Mouse (Mus musculus) ES-Bruce4 (cell line): ENCODE data around the gene Dppa5a. TPM values are rescaled to one million over a fixed set of nuclear protein-coding genes. Genes with fewer than 3 reads are reported as not detected.

Source experiments
- H3K27ac ChIP-seq: 2 replicates; pipeline ENCODE4 v1.5.1; 2012; ENCODE audit warnings: low read length, inconsistent platforms; ENCODE audit not compliant: insufficient read depth
- H3K27me3 ChIP-seq: 2 replicates; pipeline ENCODE4 v1.6.1; 2012; ENCODE audit warnings: mild to moderate bottlenecking, low read length, inconsistent platforms; ENCODE audit not compliant: control insufficient read depth, poor library complexity, insufficient read depth, severe bottlenecking
- H3K36me3 ChIP-seq: 2 replicates; pipeline ENCODE4 v1.6.1; 2012; ENCODE audit warnings: inconsistent platforms, mild to moderate bottlenecking, low read length, moderate library complexity; ENCODE audit not compliant: control insufficient read depth, poor library complexity, insufficient read depth, severe bottlenecking
- H3K4me1 ChIP-seq: one replicate; pipeline ENCODE4 v1.8.1; 2011; ENCODE audit warnings: low read length; ENCODE audit not compliant: control insufficient read depth, insufficient read depth
- H3K4me3 ChIP-seq: 2 replicates; pipeline ENCODE4 v1.5.1; 2011; ENCODE audit warnings: low read depth, mild to moderate bottlenecking, low read length
- H3K9ac ChIP-seq: 2 replicates; pipeline ENCODE4 v1.6.1; 2012; ENCODE audit warnings: low read depth, mild to moderate bottlenecking, inconsistent platforms; ENCODE audit not compliant: poor library complexity, severe bottlenecking
- H3K9me3 ChIP-seq: replicated peaks from 2 replicates; pipeline ENCODE4 v1.6.1; 2012; ENCODE audit warnings: mild to moderate bottlenecking, low read length, inconsistent platforms; ENCODE audit not compliant: control insufficient read depth, poor library complexity, insufficient read depth, severe bottlenecking
- CTCF ChIP-seq: IDR thresholded peaks from one replicate; pipeline ENCODE4 v1.8.1; 2011; ENCODE audit warnings: low read depth, low read length
- EP300 ChIP-seq: IDR thresholded peaks from 2 replicates; pipeline ENCODE4 v1.6.1; 2011; ENCODE audit warnings: low read depth, low read length; ENCODE audit not compliant: insufficient read depth
- POLR2A ChIP-seq: IDR thresholded peaks from one replicate; pipeline ENCODE4 v1.8.1; 2011; ENCODE audit warnings: low read length; ENCODE audit not compliant: insufficient read depth
- polyA plus RNA-seq: library from polyadenylated mRNA; stranded (reverse); fragments of >200 nt; gene quantifications from 2 replicates; pipeline ENCODE4 v1.2.4, GENCODE M21; 2011; ENCODE audit warnings: low read depth; ENCODE audit not compliant: missing spikeins, insufficient read depth, insufficient read length

Gene Dppa5a
- polyA plus RNA-seq, 1 experiment = 5,317 TPM

DNA sequence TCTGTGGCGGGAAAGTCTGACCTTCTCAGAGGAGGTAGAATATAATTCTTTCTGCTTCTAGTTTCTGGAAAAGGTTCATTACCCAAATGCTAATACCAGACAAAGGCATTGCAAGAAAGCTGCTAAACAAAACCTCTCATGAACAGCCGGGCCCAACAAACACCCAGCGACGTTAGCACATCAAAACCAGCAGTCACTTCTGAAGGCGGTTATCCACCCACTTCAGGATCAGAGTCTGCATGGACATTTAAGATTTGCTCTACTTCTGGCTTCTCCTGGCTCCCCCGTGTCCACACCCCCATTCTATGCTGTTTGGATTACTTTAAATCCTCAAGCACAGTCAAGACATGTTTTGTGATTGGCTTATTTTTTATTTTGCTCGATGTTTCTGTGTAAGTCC is 26.6 kb upstream of the Dppa5a start:
- Histone ChIP-seq H3K4me1 (peaks cover 2% of the 10 kb centered on the region), H3K36me3 (no peaks in the 10 kb centered on the region), H3K9ac (no peak overlapping the region), H3K27ac (no peak overlapping the region), H3K4me3 (no peak overlapping the region), H3K9me3 (no peaks in the 10 kb centered on the region), H3K27me3 (peaks cover 5% of the 10 kb centered on the region; the same call in 1 of the 2 replicates)
- TF ChIP-seq EP300 = no peak
- TF ChIP-seq POLR2A = no peak
- TF ChIP-seq CTCF = no peak

DNA sequence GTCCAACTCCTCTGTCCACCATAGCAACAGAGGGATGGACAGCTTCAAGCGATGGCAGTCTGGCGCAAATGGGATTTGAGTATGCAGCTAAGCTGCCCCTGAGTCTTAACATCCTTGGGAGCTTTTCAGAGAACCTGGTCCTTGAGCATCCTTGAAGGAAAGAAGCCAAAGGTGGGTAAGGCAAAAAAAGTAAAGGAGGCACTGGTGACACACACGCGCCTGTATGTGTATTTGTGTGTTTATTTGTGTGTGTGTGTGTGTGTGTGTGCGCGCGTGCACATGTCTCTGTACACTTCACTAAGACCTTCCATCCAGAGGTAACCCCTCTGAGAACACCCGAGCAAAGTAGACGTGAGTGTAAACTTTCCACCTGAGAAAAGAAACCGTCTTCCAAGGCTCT is 25.8 kb upstream of the Dppa5a start:
- no peak overlapping the region for H3K9ac ChIP-seq
- no peaks in the 10 kb centered on the region for H3K36me3 ChIP-seq
- peaks cover 2% of the 10 kb centered on the region for H3K4me1 ChIP-seq
- TF ChIP-seq POLR2A (no peak), CTCF (no peak), EP300 (no peak)
- peaks cover 5% of the 10 kb centered on the region; the same call in 1 of the 2 replicates for H3K27me3 ChIP-seq
- no peaks in the 10 kb centered on the region for H3K9me3 ChIP-seq
- no peak overlapping the region for H3K27ac ChIP-seq
- no peak overlapping the region for H3K4me3 ChIP-seq

DNA sequence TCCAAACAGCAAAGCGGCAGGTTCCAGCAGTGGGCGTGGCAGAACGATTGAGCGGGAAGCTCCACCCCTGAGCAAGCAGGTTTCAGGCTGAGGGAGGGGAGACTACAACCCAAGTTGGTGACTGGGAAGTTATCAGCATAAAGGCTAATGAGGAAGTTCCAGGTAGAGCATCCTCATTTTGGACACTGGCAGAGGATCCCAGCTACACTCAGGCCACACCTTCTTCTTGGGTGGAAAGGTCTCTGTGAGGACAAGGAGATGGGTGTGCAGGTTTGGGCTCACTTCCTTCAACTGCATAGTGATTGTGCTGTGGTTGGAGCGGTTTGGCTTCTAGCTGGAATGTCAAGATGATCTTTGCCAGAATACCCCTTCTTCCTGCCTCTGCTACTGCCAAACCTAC is 22.0 kb upstream of the Dppa5a start:
- Histone ChIP-seq H3K27me3 (peaks cover 5% of the 10 kb centered on the region; the same call in 1 of the 2 replicates), H3K9me3 (no peaks in the 10 kb centered on the region), H3K4me3 (no peak overlapping the region), H3K27ac (no peak overlapping the region), H3K4me1 (peaks cover 2% of the 10 kb centered on the region), H3K9ac (no peak overlapping the region), H3K36me3 (no peaks in the 10 kb centered on the region)
- TF ChIP-seq EP300 = no peak
- TF ChIP-seq POLR2A = no peak
- no peak for TF ChIP-seq CTCF

DNA sequence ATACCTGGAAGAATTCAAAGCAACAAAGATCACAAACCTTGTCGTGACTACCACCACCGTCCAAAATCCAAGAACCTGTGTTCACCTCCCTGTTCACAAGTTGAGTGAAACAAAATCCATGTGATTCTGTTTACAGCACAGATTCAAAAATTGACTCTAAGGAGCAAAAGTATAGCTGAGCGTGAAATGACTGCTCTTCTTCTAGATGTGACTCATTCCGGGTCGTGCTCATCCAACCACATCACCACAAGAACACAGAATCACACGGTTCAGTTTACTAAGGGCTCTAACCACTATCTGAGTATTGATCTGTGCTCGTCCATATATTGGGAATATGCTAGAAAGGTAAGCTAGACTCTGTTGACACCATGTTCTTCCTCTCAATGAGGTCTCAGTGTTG is 19.0 kb upstream of the Dppa5a start:
- H3K27me3 ChIP-seq = no peaks in the 10 kb centered on the region
- no peak overlapping the region for H3K4me3 ChIP-seq
- no peak overlapping the region for H3K27ac ChIP-seq
- peaks cover 2% of the 10 kb centered on the region for H3K4me1 ChIP-seq
- no peaks in the 10 kb centered on the region for H3K36me3 ChIP-seq
- no peak overlapping the region for H3K9ac ChIP-seq
- no peaks in the 10 kb centered on the region for H3K9me3 ChIP-seq
- TF ChIP-seq CTCF (no peak), POLR2A (no peak), EP300 (no peak)

DNA sequence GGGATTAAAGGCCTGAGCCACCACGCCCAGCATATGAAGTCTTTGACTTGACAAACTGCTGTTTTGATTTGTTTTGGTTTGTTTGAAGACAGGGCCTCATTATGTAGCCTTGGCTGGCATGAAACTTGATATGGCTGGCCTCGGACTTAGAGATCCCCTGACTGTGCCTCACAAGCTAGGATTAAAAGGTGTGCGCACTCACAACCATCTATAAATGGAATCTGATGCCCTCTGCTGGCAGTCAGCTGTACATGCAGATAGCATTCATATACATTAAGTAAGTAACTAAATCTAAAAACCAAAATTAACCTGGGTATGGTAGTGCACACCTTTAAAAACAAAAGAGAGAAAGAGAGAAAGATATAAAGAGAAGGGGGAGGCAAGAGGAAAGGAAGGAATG is 17.9 kb upstream of the Dppa5a start:
- Histone ChIP-seq H3K4me1 (peaks cover 2% of the 10 kb centered on the region), H3K9ac (no peak overlapping the region), H3K4me3 (no peak overlapping the region), H3K27me3 (no peaks in the 10 kb centered on the region), H3K27ac (no peak overlapping the region), H3K36me3 (no peaks in the 10 kb centered on the region), H3K9me3 (no peaks in the 10 kb centered on the region)
- TF ChIP-seq POLR2A (no peak), EP300 (no peak), CTCF (peak; percentile 47)

DNA sequence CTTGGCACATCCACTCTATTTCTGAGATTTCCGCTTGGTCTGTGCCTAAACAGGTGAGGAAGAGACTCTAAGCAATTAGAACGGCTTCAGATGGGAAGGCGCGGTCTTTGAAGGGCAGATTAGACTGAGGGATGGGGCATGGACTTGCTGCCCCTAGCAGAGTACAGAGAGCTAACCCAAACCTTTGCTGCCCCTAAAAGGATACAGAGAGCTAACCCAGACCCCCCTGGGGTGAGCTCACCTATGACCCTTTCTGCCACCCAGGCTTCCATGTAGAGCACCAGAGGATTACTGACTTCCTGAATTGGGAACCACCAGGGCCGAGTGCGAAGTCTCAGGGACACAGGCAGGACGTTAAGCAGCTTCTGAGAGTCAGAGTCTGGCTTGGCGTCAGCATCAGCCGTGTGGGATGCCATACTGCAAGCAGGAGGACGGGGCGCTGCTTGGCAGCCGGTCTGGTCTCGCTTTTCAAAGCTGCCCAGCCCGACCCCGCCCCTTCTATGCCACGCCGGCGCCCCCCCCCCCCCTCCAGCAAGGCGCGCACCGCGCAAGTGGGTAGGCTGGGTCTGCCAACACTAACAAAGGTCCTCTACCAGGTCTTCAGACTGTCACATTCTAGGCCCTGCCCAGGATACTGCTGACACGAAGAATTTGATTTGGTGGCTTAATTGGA is 10.3 kb upstream of the Dppa5a start, which contains the start of gene Ooep:
Gene Ooep (minus strand): TSS at position 613 of the 673 bp plus-strand sequence.
- Histone ChIP-seq H3K4me1 (peaks cover 5% of the 10 kb centered on the region), H3K27me3 (no peaks in the 10 kb centered on the region), H3K27ac (peak within 1 kb of the TSS; percentile 96), H3K4me3 (peak within 1 kb of the TSS; percentile 80), H3K36me3 (0 out of 2 replicates have a peak, but pooled peaks cover 4% of the 10 kb centered on the region), H3K9me3 (no peaks in the 10 kb centered on the region), H3K9ac (peak within 1 kb of the TSS; percentile 82)
- no peak for TF ChIP-seq EP300
- no peak for TF ChIP-seq POLR2A
- no peak for TF ChIP-seq CTCF
